Mouse (Mus musculus): ENCODE results near the gene Fkrp. TPM values are rescaled to one million over a fixed set of nuclear protein-coding genes. Genes with fewer than 3 reads are reported as not detected.

Fkrp gene
- polyA plus RNA-seq, 1 experiment from 2014 or later, result 28.3 TPM

DNA sequence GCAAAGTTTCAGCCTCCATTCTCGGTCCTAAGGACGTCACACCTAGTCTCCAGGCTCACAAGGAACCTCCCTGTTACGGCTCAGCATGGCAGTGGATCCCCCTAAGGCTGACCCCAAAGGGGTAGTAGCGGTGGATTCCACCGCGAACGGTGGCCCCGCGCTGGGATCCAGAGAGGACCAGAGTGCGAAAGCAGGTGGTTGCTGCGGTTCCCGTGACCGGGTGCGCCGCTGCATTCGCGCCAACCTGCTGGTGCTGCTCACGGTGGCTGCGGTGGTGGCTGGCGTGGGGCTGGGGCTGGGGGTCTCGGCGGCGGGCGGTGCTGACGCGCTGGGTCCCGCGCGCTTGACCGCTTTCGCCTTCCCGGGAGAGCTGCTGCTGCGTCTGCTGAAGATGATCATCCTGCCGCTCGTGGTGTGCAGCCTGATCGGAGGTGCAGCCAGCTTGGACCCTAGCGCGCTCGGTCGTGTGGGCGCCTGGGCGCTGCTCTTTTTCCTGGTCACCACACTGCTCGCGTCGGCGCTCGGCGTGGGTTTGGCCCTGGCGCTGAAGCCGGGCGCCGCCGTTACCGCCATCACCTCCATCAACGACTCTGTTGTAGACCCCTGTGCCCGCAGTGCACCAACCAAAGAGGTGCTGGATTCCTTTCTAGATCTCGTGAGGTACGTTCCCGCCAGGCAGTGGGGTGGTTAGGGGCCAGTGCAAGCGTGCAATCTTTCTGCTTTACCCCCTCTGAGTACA is 34.5 kb downstream of the Fkrp start:
- Histone ChIP-seq H3K4me3 (peak overlapping the region; percentile 75), H3K27me3 (ENCODE audit: low read depth, poor library complexity, severe bottlenecking) (no peaks in the 10 kb centered on the region), H3K36me3 (peaks cover 22% of the 10 kb centered on the region), H3K4me1 (peaks cover 47% of the 10 kb centered on the region), H3K27ac (replicated peaks) (peak overlapping the region; percentile 85), H3K9me3 (replicated peaks) (no peaks in the 10 kb centered on the region)
- peak; percentile 58 for DNase-seq (ENCODE audit: low spot score)
- under 1% methylated on average over 60 of the region's 60 CpGs for WGBS

DNA sequence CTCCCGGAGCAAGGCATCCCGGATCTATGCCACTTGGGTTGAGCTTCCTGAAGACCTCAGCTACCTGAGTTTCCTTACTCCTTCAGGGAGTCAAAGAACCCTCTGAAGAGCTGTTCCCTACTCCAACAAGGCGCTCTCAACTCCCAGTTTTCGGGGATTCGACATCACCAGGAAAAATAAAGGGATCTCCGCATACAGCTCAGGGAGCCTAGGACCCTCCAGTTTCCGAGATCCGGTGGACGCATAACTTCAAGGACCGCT is 35.0 kb downstream of the Fkrp start:
- Histone ChIP-seq H3K27ac (replicated peaks) (peak overlapping the region; percentile 85), H3K4me1 (peaks cover 47% of the 10 kb centered on the region), H3K36me3 (peaks cover 17% of the 10 kb centered on the region), H3K27me3 (ENCODE audit: low read depth, poor library complexity, severe bottlenecking) (no peaks in the 10 kb centered on the region), H3K9me3 (replicated peaks) (no peaks in the 10 kb centered on the region), H3K4me3 (peak overlapping the region; percentile 75)
- 0% methylated on average over 10 of the region's 10 CpGs for WGBS
- DNase-seq (ENCODE audit: low spot score), result no peak

DNA sequence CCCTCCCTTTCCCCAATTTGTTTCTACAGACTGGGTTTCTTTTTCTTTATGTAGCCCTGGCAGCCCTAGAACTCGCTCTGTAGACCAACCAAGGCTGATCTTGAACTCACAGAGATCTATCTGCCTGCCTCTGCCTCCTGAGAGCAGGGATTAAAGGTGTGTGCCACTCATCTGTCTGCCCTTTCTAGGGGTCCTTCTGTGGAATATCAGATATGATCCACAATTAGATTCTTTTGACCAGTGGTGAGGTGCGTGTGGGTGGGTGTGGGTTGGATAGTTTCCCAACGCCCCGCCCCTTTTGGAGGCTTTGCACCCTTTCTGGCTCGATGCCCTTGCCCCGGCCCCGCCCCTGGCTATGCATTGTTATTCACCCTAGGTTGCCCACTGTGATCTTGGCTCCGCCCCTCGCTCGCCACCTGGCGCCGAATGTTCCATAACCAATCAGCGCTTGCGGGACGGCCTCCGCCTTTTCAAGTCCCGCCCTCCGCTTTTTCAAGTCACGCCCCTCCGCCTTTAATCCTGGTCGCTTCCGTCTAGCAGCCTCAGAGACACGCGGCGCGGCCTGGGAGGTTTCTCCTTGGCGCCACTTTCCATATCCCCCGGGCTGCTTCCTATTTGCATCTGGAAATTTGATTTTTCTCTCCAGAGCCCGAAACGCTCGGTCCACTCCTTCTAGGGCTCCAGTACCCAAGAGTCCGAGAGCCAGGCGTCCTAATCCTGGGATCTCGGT is 35.5 kb downstream of the Fkrp start, which contains the start of gene Slc1a5:
Gene Slc1a5 (plus strand): TSS at position 516 of the 730 bp plus-strand sequence.
- peak within 1 kb of the TSS; percentile 75 for H3K4me3 ChIP-seq
- H3K36me3 ChIP-seq, result peaks cover 12% of the 10 kb centered on the region
- H3K4me1 ChIP-seq, result peaks cover 47% of the 10 kb centered on the region
- H3K9me3 ChIP-seq (replicated peaks), result no peaks in the 10 kb centered on the region
- peak; percentile 97 for DNase-seq (ENCODE audit: low spot score)
- no peaks in the 10 kb centered on the region for H3K27me3 ChIP-seq (ENCODE audit: low read depth, poor library complexity, severe bottlenecking)
- WGBS, result 3% methylated on average over 34 of the region's 34 CpGs
- peak within 1 kb of the TSS; percentile 85 for H3K27ac ChIP-seq (replicated peaks)

DNA sequence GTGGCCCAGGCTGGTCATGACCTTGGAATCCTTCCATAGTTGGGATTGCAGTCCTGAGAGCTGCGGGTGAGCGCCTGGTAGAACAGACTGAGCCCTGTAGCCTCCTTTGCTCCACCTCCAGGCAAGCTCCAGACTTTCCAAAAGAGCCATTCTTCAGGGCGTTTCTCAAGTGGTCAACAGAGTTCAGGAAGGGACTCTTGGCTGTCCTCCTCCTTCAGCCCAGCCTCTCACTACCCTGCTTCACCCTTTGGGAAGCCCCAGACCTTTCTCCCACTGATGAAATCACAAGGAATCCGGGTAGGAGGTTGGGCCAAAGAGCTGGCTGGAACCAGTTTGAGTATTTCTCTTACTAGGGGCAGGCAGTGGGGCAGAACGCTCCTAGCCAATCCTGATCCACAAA is 36.5 kb downstream of the Fkrp start:
- DNase-seq (ENCODE audit: low spot score), result no peak
- no peaks in the 10 kb centered on the region for H3K27me3 ChIP-seq (ENCODE audit: low read depth, poor library complexity, severe bottlenecking)
- peaks cover 39% of the 10 kb centered on the region for H3K4me1 ChIP-seq
- H3K9me3 ChIP-seq (replicated peaks), result no peaks in the 10 kb centered on the region
- H3K36me3 ChIP-seq, result 0 out of 2 replicates have a peak, but pooled peaks cover 6% of the 10 kb centered on the region
- 0 out of 2 replicates have a peak overlapping the region, but pooled peaks have one; percentile 20 for H3K27ac ChIP-seq (replicated peaks)
- WGBS, result 78% methylated on average over 5 of the region's 5 CpGs
- H3K4me3 ChIP-seq, result no peak overlapping the region

DNA sequence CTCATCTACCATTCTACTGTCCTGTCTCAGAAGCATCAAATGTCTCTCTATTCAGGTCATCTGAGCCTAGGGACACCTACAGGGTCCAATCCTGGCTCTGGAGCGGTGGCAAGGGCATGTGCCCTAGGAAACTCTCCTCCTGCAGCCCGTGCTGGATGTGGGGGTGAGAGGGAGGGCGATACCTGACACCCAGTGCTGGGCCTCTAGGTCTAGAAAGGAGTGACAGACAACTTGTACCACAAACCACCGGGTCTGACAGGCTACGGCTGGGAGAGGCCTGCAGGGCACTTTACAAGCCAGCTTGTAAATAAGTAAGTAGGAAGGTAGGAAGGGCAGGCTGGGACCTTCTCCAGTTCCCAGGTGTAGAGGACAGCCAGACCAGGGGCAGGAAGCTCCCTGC is 40.6 kb downstream of the Fkrp start:
- no peak overlapping the region for H3K27ac ChIP-seq (replicated peaks)
- H3K27me3 ChIP-seq (ENCODE audit: low read depth, poor library complexity, severe bottlenecking), result no peaks in the 10 kb centered on the region
- H3K9me3 ChIP-seq (replicated peaks), result peaks cover 13% of the 10 kb centered on the region
- 68% methylated on average over 5 of the region's 5 CpGs for WGBS
- H3K4me3 ChIP-seq, result no peak overlapping the region
- no peaks in the 10 kb centered on the region for H3K36me3 ChIP-seq
- peaks cover 3% of the 10 kb centered on the region; the same call in 1 of the 2 replicates for H3K4me1 ChIP-seq
- no peak for DNase-seq (ENCODE audit: low spot score)

DNA sequence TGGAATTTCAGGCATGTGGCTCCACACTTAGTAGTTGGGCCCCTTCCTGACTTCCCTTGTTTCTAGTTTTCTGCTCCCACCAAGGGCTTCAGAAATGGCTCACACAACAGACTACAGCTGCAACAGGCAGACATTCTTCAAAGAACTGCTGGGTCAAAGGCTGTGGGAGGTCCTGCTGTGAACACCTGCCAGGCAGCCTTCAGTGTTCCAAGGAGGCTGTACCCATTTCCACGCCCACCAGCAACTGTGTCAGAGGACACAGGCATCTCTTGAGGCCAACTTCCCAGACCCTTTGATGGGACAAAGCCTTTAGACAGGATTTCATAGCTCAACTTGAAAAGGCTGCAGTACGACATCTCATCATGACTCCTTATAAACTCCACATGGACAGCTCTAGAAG is 50.1 kb downstream of the Fkrp start:
- peaks cover 13% of the 10 kb centered on the region for H3K9me3 ChIP-seq (replicated peaks)
- 32% methylated on average over 2 of the region's 2 CpGs for WGBS
- H3K27ac ChIP-seq (replicated peaks), result no peak overlapping the region

DNA sequence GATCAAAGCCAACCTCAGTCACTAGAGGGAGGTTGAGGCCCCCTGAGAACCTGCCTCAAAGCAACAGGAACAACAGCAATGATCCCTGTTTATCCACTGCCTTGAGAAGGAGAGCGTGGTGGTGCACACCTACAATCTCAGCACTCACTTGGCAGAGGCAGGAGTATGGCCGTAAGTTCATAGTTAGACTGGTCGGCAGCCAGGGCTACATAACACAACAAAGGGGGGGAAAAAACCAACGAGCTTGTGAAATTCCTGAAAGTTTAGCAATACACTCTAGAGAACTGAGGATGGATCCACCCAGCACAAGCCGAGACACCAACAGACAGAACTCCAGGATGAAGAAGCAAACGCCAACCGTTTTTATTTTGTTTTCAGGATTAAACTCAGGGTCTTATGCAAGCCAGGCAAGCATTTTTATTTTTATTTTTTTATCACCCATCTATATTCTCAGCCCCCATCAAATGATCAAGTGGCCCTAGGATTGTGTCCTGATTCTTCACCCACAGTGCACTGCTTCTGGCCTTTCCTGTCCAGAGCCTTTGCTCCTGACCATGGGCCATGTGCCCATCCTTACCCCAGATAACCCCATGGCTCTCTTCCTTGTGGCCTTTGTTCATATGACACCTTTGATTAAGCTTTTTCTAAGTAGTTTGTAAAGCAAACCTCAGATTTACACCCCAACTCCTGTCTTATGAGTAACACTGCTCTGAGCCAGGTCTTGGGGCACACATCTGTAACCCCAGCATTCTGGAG is 52.9 kb downstream of the Fkrp start:
- Histone ChIP-seq H3K27me3 (ENCODE audit: low read depth, poor library complexity, severe bottlenecking) (no peaks in the 10 kb centered on the region), H3K4me3 (no peak overlapping the region), H3K36me3 (no peaks in the 10 kb centered on the region), H3K9me3 (replicated peaks) (no peaks in the 10 kb centered on the region), H3K27ac (replicated peaks) (no peak overlapping the region), H3K4me1 (peaks cover 23% of the 10 kb centered on the region)
- no peak for DNase-seq (ENCODE audit: low spot score)
- WGBS, result 92% methylated on average over 7 of the region's 7 CpGs

More for the DNA sequence above, 50.1 kb downstream of the Fkrp start:
- H3K27me3 ChIP-seq (ENCODE audit: low read depth, poor library complexity, severe bottlenecking), result no peaks in the 10 kb centered on the region
- peak; percentile 22 for DNase-seq (ENCODE audit: low spot score)
- no peak overlapping the region for H3K4me3 ChIP-seq
- no peaks in the 10 kb centered on the region for H3K36me3 ChIP-seq
- peaks cover 14% of the 10 kb centered on the region for H3K4me1 ChIP-seq

DNA sequence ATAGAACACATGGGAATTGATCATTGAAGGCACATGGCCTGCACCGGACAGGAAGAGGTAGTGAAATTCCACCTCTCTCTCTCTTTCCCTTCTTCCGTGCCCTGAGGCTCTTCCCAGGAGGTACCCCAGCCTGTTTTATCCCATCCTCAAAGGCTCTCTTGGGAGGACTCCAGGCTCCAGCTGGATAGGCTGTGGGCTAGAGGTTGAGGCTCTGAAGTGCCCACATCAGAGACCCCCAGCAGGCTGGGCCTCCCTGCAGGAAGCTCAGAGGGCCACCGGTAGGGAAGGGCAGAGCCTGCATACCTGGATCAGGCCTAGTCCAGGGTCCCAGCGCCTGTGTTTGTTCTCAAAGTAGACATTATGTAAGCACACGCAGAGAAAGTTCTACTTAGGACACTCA is 54.9 kb downstream of the Fkrp start:
- no peaks in the 10 kb centered on the region for H3K36me3 ChIP-seq
- no peaks in the 10 kb centered on the region for H3K9me3 ChIP-seq (replicated peaks)
- DNase-seq (ENCODE audit: low spot score), result no peak
- no peak overlapping the region for H3K27ac ChIP-seq (replicated peaks)
- H3K27me3 ChIP-seq (ENCODE audit: low read depth, poor library complexity, severe bottlenecking), result no peaks in the 10 kb centered on the region
- WGBS, result 56% methylated on average over 5 of the region's 5 CpGs
- peaks cover 19% of the 10 kb centered on the region for H3K4me1 ChIP-seq
- no peak overlapping the region for H3K4me3 ChIP-seq

DNA sequence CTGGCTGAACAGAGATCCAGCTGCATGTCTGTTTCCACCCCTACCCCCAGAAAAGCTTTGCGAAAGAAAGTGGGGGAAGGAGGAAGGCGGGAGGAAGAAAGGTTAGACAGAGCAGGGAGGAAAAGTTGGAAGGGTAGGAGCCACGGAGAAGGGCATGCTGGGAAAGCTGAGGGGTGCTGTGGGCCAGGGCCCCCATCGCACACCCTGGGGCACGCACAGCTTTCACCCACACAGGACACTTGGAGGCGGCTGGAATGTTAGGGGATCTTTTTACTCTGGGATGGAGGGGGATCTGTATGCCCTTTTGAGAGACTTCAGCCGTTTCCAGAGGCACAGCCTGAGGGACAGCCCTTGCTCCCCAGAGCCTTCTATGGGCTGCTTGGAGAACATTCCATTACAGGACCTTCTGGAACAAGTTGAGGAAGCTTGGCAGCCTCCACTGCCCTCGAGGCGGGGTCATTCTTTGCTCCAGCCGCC is 55.5 kb downstream of the Fkrp start:
- no peak for DNase-seq (ENCODE audit: low spot score)
- H3K9me3 ChIP-seq (replicated peaks), result no peaks in the 10 kb centered on the region
- WGBS, result 55% methylated on average over 10 of the region's 10 CpGs

DNA sequence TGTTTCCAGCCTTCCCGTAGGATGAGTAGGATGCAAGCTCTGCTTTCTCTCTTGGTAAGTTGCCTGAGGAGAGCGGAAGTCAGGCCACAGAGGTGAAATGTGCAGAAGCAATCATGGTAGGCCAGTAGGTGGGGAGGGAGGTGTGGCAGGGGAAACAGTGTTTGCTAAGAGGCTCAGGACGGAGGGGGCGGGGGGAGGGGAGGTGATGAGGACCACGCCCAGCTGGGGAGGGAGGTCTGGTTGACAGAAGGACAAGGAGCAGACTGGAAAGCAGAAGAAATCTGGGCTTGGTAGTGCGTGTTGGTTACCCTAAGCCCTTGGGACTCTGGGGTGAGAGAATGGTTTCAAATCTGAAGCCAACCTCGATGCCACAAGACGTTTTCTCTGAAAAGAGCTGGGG is 56.2 kb downstream of the Fkrp start:
- no peaks in the 10 kb centered on the region for H3K9me3 ChIP-seq (replicated peaks)
- peaks cover 12% of the 10 kb centered on the region for H3K4me1 ChIP-seq
- H3K27ac ChIP-seq (replicated peaks), result no peak overlapping the region
- no peaks in the 10 kb centered on the region for H3K36me3 ChIP-seq
- no peak overlapping the region for H3K4me3 ChIP-seq
- no peaks in the 10 kb centered on the region for H3K27me3 ChIP-seq (ENCODE audit: low read depth, poor library complexity, severe bottlenecking)
- WGBS, result 25% methylated on average over 8 of the region's 8 CpGs
- DNase-seq (ENCODE audit: low spot score), result no peak

More for the DNA sequence above, 55.5 kb downstream of the Fkrp start:
- H3K27me3 ChIP-seq (ENCODE audit: low read depth, poor library complexity, severe bottlenecking), result no peaks in the 10 kb centered on the region
- peaks cover 13% of the 10 kb centered on the region for H3K4me1 ChIP-seq
- peak overlapping the region; percentile 28; the same call in 1 of the 2 replicates for H3K27ac ChIP-seq (replicated peaks)
- no peaks in the 10 kb centered on the region for H3K36me3 ChIP-seq
- H3K4me3 ChIP-seq, result no peak overlapping the region
